Mouse (Mus musculus) heart, adult 2 months (tissue): ENCODE data around the gene Egflam. TPM values are rescaled to one million over a fixed set of nuclear protein-coding genes. Genes with fewer than 3 reads are reported as not detected.
A peak's percentile ranks its signal among the peaks of the same experiment; 100 is the strongest.

Source experiments
- DNase-seq, 2 experiments: peaks; one replicate each; pipeline ENCODE4 v3.0.0; 2021
- H3K27ac ChIP-seq: fragments of 200-600 bp; 2 replicates; pipeline ENCODE4 v1.8.1; 2022
- H3K27me3 ChIP-seq: fragments of 200-500 bp; 2 replicates; pipeline ENCODE4 v1.6.1; 2012; ENCODE audit warnings: mild to moderate bottlenecking, low read length, inconsistent platforms, mixed read lengths; ENCODE audit not compliant: control insufficient read depth, insufficient read depth
- H3K36me3 ChIP-seq: fragments of 200-500 bp; 2 replicates; pipeline ENCODE4 v1.6.1; 2012; ENCODE audit warnings: low read length, inconsistent platforms; ENCODE audit not compliant: control insufficient read depth, insufficient read depth
- H3K4me1 ChIP-seq: fragments of 200-500 bp; 2 replicates; pipeline ENCODE4 v1.6.1; 2011; ENCODE audit warnings: low read length; ENCODE audit not compliant: control insufficient read depth, insufficient read depth
- H3K4me3 ChIP-seq: fragments of 200-600 bp; 2 replicates; pipeline ENCODE4 v1.8.1; 2022
- H3K79me2 ChIP-seq: fragments of 200-500 bp; replicated peaks from 2 replicates; pipeline ENCODE4 v1.6.1; 2012; ENCODE audit warnings: mild to moderate bottlenecking, inconsistent platforms, low read length, moderate library complexity, mixed read lengths; ENCODE audit not compliant: control insufficient read depth, insufficient read depth
- H3K9ac ChIP-seq: fragments of 200-500 bp; 2 replicates; pipeline ENCODE4 v1.6.1; 2012; ENCODE audit warnings: low read depth, mild to moderate bottlenecking, control low read depth, inconsistent platforms, low read length, mixed read lengths
- CTCF ChIP-seq: fragments of 200-600 bp; IDR thresholded peaks from 2 replicates; pipeline ENCODE4 v1.8.1; 2022; ENCODE audit warnings: antibody characterized with exemption, mild to moderate bottlenecking, moderate library complexity
- EP300 ChIP-seq: fragments of 200-500 bp; IDR thresholded peaks from 2 replicates; pipeline ENCODE4 v1.6.1; 2011; ENCODE audit warnings: low read depth, low read length, control low read depth; ENCODE audit not compliant: insufficient read depth
- POLR2A ChIP-seq: fragments of 200-500 bp; IDR thresholded peaks from 2 replicates; pipeline ENCODE4 v1.6.1; 2011; ENCODE audit warnings: mild to moderate bottlenecking, low read depth, low read length, control low read depth; ENCODE audit not compliant: insufficient read depth
- WGBS: fragments of 180-500 bp; shearing (Covaris S2); methylation state at CpG from one replicate; pipeline ENCODE4 v1.1.7; 2018; 5-methylcytosine and 5-hydroxymethylcytosine counted together
- intact Hi-C: fragments of 180-260 bp; cut with DNase I; formaldehyde crosslinking; loops from one replicate; pipeline ENCODE4 v1.15.1; 2025
- polyA plus RNA-seq: library from polyadenylated mRNA; depleted of rRNA; stranded (reverse); fragments of >200 nt; gene quantifications from 2 replicates; pipeline ENCODE4 v1.2.3, GENCODE M21; 2012
- total RNA-seq, 2 experiments: library from RNA; stranded (reverse); gene quantifications; 2 replicates each; pipeline ENCODE4 v1.2.3; 2021

Egflam gene
- total and polyA plus RNA-seq, 3 experiments: 7.1 to 12.0 (median 8.2) TPM

DNA sequence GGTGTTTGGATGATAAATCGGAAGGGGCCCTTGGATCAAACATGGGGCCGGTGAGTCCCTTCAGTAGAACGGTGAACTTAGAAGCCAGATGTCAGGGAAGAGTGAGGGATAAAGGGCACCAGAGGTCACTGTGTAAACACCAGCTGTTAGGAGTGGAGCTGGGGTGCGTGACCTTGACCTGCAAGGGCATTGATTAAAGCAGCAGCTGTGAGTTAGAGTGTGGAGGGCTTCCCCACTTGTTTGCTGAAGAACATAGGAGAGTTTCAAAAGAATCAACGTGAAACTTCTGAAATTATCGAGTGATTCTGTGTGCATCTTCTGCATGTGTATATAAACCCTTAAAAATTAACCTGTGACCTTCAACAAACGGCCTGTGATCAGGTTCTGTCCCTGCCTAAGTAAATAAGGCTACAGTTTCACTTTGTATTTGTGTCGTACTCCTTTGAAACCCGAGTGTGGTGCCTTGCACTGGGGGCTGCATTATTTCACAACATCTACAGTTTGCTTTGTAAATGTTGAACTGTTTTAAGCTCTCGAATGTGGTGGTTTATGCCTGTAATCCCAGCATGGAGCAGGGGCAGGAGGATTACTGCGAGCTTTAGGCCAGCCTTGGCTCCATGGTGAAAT lies 230.2 kb downstream of the Egflam start:
- DNase-seq: no peak
- WGBS: 77% methylated on average over 11 of the region's 11 CpGs
- Histone ChIP-seq H3K4me3 (no peak overlapping the region), H3K27ac (no peak overlapping the region), H3K9ac (no peak overlapping the region), H3K36me3 (peaks cover 8% of the 10 kb centered on the region), H3K79me2 (no peaks in the 10 kb centered on the region), H3K27me3 (no peaks in the 10 kb centered on the region), H3K4me1 (peaks cover 7% of the 10 kb centered on the region)
- intact Hi-C loops: no loop called here
- no peak for TF ChIP-seq EP300

DNA sequence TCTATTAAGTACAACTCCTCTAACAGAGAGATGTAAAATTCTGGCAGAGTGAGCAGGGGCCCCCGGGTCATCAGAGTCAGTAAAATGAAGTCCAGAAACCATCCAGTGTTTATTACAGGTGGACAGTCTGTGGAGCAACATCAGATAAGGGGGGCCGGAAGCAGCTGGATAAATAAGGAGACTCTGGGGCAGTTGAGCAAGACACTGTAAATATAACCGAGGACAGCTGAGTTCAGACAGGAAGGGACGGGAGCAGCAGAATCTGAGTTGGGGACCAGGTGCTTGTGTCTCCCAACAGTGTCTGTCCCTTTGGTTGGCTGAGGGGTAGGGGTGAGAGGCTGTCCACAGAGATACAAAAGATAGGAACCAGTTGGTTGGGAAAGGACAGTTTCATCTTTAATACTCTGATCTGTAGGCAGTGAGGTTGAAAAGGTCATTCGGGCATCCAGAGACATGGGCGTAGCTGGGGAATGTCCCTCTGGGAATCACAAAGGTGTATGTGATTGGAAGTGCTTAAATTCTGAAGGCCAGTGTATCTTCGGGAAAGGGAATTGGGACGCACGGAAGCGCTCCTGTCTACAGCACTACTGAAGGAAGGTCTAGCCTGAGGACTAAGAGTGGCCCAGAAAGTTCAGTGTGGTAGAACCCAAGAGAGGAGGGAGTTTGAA lies 230.8 kb downstream of the Egflam start:
- Histone ChIP-seq H3K79me2 (no peaks in the 10 kb centered on the region), H3K9ac (no peak overlapping the region), H3K27me3 (no peaks in the 10 kb centered on the region), H3K4me3 (no peak overlapping the region), H3K4me1 (peaks cover 5% of the 10 kb centered on the region), H3K36me3 (peaks cover 3% of the 10 kb centered on the region), H3K27ac (no peak overlapping the region)
- intact Hi-C loops: no loop called here
- DNase-seq: no peak
- TF ChIP-seq EP300 (no peak), POLR2A (no peak), CTCF (no peak)
- 79% methylated on average over 10 of the region's 10 CpGs for WGBS

DNA sequence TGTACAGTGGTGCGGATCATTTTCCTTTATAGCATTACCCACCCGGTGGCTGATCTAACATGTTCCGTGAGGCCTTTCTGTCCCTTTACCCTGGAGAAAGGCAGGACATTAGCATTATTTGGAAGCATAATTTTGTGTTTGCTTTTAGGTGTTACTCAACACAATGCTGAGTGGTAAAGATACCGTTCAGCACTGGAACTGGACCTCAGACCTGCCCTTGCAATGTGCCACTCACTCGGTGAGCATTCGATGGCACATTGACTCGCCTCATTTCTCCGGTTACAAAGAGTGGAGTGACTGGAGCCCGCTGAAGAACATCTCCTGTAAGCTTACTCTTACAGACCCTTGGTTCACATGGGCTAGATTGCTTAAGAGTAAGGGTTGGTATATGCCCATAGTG lies 231.5 kb downstream of the Egflam start:
- 93% methylated on average over 9 of the region's 9 CpGs for WGBS
- no peak overlapping the region for H3K9ac ChIP-seq
- no peak for DNase-seq
- no peak for TF ChIP-seq CTCF
- no peak for TF ChIP-seq EP300
- no peak for TF ChIP-seq POLR2A
- intact Hi-C loops: no loop called here
- peaks cover 5% of the 10 kb centered on the region for H3K4me1 ChIP-seq
- H3K36me3 ChIP-seq: peaks cover 3% of the 10 kb centered on the region
- no peaks in the 10 kb centered on the region for H3K27me3 ChIP-seq
- H3K27ac ChIP-seq: no peak overlapping the region
- H3K79me2 ChIP-seq: no peaks in the 10 kb centered on the region
- H3K4me3 ChIP-seq: no peak overlapping the region

DNA sequence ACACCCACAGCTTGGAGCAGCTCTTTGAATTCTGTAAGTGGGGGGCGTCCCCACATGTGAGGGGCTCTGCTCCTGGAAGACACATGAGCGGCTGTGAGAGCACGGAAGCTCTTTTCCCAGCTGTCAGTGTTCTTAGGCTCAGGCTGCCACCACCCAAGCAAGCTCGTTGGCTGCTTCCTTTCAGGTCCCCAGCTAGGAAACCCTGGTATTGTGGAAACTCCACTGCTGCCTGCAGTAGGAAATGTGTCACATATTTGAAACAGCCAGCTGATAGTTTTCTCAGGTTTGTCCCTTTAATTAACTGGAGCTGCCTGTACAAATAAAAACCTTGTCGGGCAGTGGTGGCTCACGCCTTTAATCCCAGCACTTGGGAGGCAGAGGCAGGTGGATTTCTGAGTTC lies 234.3 kb downstream of the Egflam start:
- Histone ChIP-seq H3K4me1 (peaks cover 7% of the 10 kb centered on the region), H3K79me2 (no peaks in the 10 kb centered on the region), H3K27ac (peak overlapping the region; percentile 51; the same call in 1 of the 2 replicates), H3K27me3 (no peaks in the 10 kb centered on the region), H3K4me3 (no peak overlapping the region), H3K9ac (no peak overlapping the region), H3K36me3 (peaks cover 7% of the 10 kb centered on the region)
- 60% methylated on average over 6 of the region's 6 CpGs for WGBS
- TF ChIP-seq EP300 (no peak), POLR2A (no peak), CTCF (no peak)
- no peak for DNase-seq
- intact Hi-C loops: no loop called here

DNA sequence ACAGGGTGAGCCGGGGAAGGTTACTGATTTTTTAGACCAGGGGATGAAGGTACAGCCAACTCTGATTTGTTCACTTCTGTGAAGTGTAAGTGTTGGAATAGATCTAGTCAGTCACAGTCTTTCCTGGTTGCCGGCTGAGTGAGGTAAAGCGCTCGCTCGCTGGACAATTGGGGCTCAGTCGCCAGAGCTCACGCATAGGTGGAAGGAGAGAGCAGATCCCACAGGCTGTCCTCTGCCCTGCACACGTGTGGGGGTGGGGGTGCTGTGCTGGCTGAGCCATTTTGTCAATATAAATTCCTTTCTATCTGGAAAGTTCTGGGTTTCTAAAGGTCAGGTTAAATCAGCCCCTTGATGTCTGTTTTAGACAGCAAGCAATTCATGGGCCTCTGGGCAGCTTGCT lies 237.9 kb downstream of the Egflam start:
- intact Hi-C loops: no loop called here
- H3K4me1 ChIP-seq: peaks cover 7% of the 10 kb centered on the region
- TF ChIP-seq EP300 (no peak), CTCF (no peak), POLR2A (no peak)
- no peak for DNase-seq
- WGBS: 94% methylated on average over 8 of the region's 8 CpGs
- no peak overlapping the region for H3K9ac ChIP-seq
- no peak overlapping the region for H3K27ac ChIP-seq
- H3K36me3 ChIP-seq: peaks cover 7% of the 10 kb centered on the region
- H3K79me2 ChIP-seq: no peaks in the 10 kb centered on the region
- no peak overlapping the region for H3K4me3 ChIP-seq
- H3K27me3 ChIP-seq: no peaks in the 10 kb centered on the region

DNA sequence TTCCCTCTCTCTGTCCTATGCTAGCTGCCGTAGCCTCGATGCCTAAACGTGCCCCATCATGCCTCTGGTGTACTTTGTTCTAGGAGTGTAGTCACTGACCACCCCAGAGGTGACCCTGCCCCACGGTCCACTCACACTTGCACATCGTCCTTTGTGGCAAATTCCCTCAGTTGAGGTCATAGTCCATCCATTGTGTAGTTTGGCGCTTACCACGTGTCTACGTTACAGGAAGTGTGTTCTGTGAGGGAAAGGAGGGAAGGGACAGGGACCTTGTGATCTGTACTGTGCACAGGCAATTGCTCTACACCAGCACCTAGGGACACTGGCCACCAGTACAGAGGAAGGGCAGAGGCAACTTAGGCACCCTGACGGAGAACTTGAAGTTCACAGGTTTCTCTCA lies 238.3 kb downstream of the Egflam start:
- 86% methylated on average over 9 of the region's 9 CpGs for WGBS

More for the DNA sequence above, 238.3 kb downstream of the Egflam start:
- Histone ChIP-seq H3K4me1 (peaks cover 7% of the 10 kb centered on the region), H3K79me2 (no peaks in the 10 kb centered on the region), H3K36me3 (peaks cover 7% of the 10 kb centered on the region), H3K4me3 (no peak overlapping the region), H3K27ac (no peak overlapping the region), H3K27me3 (no peaks in the 10 kb centered on the region), H3K9ac (no peak overlapping the region)
- TF ChIP-seq POLR2A (no peak), CTCF (no peak), EP300 (no peak)
- intact Hi-C loops: no loop called here
- DNase-seq: no peak
